Mouse (Mus musculus): ENCODE measurements around the gene Btd. TPM values are rescaled to one million over a fixed set of nuclear protein-coding genes. Genes with fewer than 3 reads are reported as not detected.
A peak's percentile ranks its signal among the peaks of the same experiment; 100 is the strongest.

Btd gene
- polyA plus RNA-seq, 1 experiment: 19.6 TPM

DNA sequence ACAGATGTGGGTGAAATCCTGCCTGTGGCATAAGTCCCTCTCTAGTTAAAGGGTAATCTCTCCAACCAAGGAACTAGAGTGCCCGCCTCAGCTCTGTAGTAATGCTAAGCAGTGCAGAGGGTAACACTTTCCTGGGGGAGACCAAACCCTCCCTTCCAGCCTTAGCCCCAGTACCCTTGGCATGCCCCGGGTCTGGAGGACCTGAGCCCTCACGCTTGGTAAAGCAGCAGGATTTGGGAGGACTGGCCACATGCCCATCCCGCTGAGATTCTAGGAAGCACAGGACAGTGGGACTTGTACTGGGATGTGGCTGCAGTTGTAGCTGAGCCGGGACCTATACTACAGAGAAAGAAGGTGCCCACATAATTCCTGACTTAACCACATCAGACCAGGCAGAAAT lies 14.0 kb downstream of the Btd start:
- TF ChIP-seq POLR2A (IDR thresholded peaks at IDR 0.05; ENCODE audit: extremely low read depth, insufficient read depth, low read length) (no peak), CTCF (IDR thresholded peaks at IDR 0.05; ENCODE audit: extremely low read depth, insufficient read depth, low read length) (no peak)
- Histone ChIP-seq H3K4me1 (ENCODE audit: control insufficient read depth, insufficient read depth, low read length) (peaks cover under 1% of the 10 kb centered on the region), H3K27ac (ENCODE audit: insufficient read depth, low read length) (no peak overlapping the region), H3K4me3 (ENCODE audit: insufficient read depth, low read length) (no peak overlapping the region)

DNA sequence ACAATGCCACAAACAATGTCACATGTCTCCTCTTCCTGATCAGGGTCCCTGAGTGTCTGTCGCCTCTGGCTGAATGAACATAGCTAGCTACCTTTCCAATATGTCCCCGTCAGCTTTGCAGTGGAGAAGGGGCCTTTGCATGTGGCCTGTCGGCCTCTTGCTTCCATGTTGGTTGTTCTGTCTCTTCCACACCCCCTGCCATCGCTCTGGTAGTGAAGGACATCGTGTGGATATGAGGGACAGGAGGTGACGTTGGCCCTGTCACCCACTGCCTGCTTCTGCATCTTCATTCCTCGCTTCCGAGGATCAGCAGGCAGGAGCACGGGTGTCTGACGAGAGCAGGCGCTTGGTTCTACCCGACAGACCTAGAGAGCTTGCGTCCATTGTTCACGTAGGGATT lies 14.6 kb downstream of the Btd start:
- Histone ChIP-seq H3K27ac (ENCODE audit: insufficient read depth, low read length) (no peak overlapping the region), H3K4me3 (ENCODE audit: insufficient read depth, low read length) (no peak overlapping the region), H3K4me1 (ENCODE audit: control insufficient read depth, insufficient read depth, low read length) (peaks cover 3% of the 10 kb centered on the region)
- no peak for TF ChIP-seq CTCF (IDR thresholded peaks at IDR 0.05; ENCODE audit: extremely low read depth, insufficient read depth, low read length)
- TF ChIP-seq POLR2A (IDR thresholded peaks at IDR 0.05; ENCODE audit: extremely low read depth, insufficient read depth, low read length): no peak

DNA sequence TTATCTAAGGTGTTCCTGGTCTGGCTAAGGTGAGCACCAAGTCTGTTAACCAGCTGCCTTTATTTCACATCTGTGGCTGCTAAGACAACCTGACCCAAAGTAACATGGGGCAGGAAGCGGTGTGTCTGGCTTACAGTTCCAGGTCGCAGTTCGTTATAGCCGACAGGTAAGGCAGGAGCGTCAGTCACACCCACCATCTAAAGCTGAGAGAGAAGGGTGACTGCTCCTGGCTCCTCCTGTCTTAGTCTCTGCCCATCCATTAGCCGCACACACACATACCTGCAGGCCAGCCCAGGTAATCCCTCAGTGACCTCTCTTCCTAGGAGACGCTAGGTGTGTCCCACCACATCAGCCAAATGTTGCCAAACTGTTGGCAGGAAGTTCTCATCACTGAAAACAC lies 15.6 kb downstream of the Btd start:
- H3K4me3 ChIP-seq (ENCODE audit: insufficient read depth, low read length): no peak overlapping the region
- no peak overlapping the region for H3K27ac ChIP-seq (ENCODE audit: insufficient read depth, low read length)
- TF ChIP-seq POLR2A (IDR thresholded peaks at IDR 0.05; ENCODE audit: extremely low read depth, insufficient read depth, low read length): no peak
- no peak for TF ChIP-seq CTCF (IDR thresholded peaks at IDR 0.05; ENCODE audit: extremely low read depth, insufficient read depth, low read length)
- peaks cover 3% of the 10 kb centered on the region for H3K4me1 ChIP-seq (ENCODE audit: control insufficient read depth, insufficient read depth, low read length)

DNA sequence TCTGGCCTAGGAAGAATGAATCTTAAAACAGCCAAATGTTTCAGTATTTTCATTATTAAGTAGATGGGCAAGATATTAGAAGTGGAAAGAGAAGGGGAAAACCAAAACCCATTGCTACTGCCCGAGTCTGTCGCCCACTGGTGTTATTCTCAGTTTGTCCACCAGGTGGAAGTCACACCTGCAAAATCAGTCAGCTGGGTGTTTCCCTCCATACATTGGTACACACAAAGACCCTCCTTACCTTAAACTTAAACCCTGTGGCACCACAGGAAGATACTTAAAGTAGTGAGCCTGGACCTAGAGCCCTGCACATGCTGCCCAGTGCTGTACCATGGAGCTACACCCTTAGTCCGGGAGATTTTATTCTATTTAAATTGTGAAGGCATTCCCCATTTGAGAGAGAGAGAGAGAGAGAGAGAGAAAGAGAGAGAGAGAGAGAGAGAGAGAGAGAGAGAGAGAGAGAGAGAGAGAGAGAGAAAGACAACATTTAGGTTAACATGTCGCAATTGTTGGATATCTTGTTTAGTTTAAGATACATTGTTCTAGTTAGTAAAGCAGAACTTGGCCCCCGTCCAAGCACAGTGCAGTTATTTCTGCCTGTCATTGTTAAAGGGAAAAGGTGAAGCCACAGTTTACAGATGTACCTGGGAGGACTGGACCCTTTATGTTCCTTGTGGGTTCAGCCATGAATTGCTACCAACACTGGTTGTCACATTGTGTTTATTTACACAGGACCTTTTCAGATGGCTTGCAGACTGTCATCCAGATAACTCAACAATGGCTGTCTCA lies 16.2 kb downstream of the Btd start:
- no peak overlapping the region for H3K27ac ChIP-seq (ENCODE audit: insufficient read depth, low read length)
- TF ChIP-seq CTCF (IDR thresholded peaks at IDR 0.05; ENCODE audit: extremely low read depth, insufficient read depth, low read length): peak; percentile 91
- TF ChIP-seq POLR2A (IDR thresholded peaks at IDR 0.05; ENCODE audit: extremely low read depth, insufficient read depth, low read length): no peak
- H3K4me1 ChIP-seq (ENCODE audit: control insufficient read depth, insufficient read depth, low read length): peaks cover 3% of the 10 kb centered on the region
- H3K4me3 ChIP-seq (ENCODE audit: insufficient read depth, low read length): no peak overlapping the region

DNA sequence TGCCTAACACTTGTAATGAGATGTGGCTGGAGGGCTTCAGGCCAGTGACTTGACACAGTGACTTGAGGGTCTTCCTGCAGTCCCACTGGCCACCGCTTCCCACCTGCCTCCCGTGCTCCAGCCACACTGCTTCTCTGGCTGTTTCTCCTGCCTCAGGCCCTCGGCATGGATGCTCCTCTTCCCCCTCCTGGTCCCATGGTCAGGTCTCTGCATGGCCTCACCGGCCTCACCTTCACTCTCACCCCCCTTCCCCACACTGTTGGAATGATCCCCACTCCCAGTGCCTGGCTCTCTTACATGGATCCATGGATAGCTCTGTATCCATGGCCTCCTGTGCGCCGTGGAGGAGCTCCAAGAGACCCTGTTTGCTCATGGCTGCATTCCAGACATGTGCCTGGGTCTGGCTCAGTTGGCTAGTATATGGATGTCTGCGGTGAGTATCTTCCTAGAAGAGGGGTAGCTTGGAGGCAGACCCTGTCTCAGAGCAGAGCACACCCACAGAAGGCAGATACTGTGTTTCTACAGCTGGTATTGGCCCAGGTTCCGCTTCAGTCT lies 17.4 kb downstream of the Btd start:
- H3K27ac ChIP-seq (ENCODE audit: insufficient read depth, low read length): no peak overlapping the region
- H3K4me1 ChIP-seq (ENCODE audit: control insufficient read depth, insufficient read depth, low read length): peaks cover 5% of the 10 kb centered on the region
- no peak overlapping the region for H3K4me3 ChIP-seq (ENCODE audit: insufficient read depth, low read length)
- no peak for TF ChIP-seq CTCF (IDR thresholded peaks at IDR 0.05; ENCODE audit: extremely low read depth, insufficient read depth, low read length)
- no peak for TF ChIP-seq POLR2A (IDR thresholded peaks at IDR 0.05; ENCODE audit: extremely low read depth, insufficient read depth, low read length)

DNA sequence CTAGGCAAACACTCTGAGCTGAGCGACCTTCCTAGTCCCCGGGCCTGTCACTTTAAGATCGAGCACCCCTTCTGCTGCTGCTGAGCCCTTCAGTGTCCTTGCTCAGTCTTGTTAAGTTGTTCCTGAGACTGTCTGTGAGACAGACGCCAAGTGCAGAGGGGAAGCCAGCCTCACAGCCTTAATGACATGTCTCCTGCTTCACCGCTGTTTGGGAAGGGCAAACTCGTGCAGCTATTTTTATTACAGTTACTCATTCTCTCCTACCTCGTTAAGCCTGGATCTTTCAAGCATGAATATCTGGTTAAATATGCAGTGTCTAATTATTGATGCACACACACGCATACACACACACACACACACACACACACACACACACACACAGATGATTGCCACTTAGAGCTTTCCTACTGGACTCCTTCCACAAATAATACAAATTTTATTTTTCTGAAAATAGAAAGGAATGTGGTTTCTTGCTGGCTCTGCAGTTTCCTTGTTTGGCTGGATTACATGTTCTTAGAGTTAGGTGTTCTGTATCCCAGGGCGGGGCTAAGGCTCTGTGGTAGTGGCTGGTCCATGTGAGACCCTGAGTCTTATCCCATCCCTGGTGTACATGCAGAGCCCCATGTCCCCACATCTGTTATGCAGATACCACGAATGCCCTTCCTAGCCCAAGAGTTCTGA lies 18.8 kb downstream of the Btd start:
- peaks cover 11% of the 10 kb centered on the region for H3K4me1 ChIP-seq (ENCODE audit: control insufficient read depth, insufficient read depth, low read length)
- TF ChIP-seq POLR2A (IDR thresholded peaks at IDR 0.05; ENCODE audit: extremely low read depth, insufficient read depth, low read length) (no peak), CTCF (IDR thresholded peaks at IDR 0.05; ENCODE audit: extremely low read depth, insufficient read depth, low read length) (no peak)
- H3K4me3 ChIP-seq (ENCODE audit: insufficient read depth, low read length): no peak overlapping the region
- peak overlapping the region; percentile 89 for H3K27ac ChIP-seq (ENCODE audit: insufficient read depth, low read length)

DNA sequence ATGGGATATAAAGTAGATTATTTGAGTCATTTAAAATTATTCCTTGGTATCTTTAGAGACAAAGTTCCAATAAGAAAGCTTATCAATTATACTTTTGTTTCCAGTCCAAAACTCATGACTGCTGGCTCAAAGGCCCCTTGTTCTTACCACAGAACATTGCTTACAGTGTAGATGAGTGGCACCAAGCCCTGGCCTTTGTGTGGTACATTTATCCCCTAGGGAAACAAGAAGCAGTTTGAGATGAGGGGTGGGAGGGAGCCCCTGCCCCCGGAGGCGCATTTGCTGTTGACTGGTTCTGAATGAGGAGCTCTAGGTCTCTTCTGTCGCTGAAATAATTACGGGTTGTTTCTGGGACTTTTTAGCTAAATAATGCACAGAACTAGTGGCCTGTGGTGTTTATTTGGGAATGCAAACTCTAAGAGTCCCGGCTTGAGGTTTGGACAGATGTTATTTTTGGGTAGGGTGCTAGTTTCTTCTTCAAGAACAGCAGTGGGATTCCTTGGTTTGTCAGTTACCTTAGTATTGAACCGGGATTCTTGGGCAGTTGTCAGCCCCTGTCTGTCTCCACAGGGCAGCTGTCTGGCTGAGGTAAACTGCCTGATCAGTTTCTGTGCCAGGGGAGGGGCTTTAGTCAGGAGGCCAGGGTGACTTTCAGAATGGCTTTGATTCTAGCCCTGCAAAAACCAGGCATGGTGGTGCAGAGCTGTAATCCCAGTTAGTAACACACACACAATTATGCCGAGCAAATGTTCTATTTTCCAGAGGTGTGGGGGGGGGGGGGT lies 19.7 kb downstream of the Btd start:
- TF ChIP-seq CTCF (IDR thresholded peaks at IDR 0.05; ENCODE audit: extremely low read depth, insufficient read depth, low read length): no peak
- no peak for TF ChIP-seq POLR2A (IDR thresholded peaks at IDR 0.05; ENCODE audit: extremely low read depth, insufficient read depth, low read length)
- H3K4me1 ChIP-seq (ENCODE audit: control insufficient read depth, insufficient read depth, low read length): peaks cover 11% of the 10 kb centered on the region
- H3K4me3 ChIP-seq (ENCODE audit: insufficient read depth, low read length): no peak overlapping the region
- H3K27ac ChIP-seq (ENCODE audit: insufficient read depth, low read length): peak overlapping the region; percentile 89

DNA sequence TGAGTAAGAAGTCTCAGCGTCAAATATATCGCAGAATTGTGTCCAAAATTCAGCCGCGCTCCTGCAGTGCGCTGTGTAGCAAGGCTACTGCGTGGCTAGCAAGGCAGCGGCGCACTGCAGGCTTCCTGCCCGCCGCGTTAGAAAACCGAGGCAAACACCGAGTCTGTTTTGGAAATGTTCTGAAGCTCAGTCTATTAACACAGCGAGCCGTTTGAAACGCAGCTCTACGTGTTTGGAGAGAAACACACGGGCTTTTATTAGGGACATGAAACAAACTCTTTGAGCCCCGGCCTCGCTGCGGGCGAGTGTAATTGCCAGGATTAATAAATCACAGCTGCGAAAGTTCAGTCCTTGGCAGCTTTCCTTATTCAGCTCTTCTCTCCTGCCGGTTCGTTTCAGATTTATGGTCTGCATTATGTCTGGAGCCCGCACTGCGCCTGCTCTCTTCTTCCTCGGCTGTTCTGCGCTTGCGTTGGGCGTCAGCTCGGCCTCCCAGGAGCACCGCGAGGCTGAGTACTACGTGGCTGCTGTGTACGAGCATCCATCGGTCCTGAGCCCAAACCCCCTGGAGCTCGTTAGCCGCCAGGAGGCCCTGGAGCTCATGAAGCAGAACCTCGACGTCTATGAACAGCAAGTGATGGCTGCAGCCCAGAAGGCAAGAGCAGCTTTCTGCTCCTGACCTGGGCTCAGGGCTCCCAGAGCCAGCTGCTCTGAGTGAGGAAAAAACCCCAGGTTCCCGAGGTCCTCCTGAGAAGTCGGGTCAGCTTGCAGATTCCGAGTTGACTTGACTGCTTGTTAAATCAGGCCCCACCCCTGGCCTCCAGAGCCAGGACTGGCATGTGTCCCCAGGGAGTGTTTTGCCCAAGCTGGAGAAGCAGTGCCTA lies 21.1 kb downstream of the Btd start:
- H3K4me3 ChIP-seq (ENCODE audit: insufficient read depth, low read length): peak overlapping the region; percentile 34
- H3K4me1 ChIP-seq (ENCODE audit: control insufficient read depth, insufficient read depth, low read length): peaks cover 11% of the 10 kb centered on the region
- H3K27ac ChIP-seq (ENCODE audit: insufficient read depth, low read length): peak overlapping the region; percentile 98
- no peak for TF ChIP-seq CTCF (IDR thresholded peaks at IDR 0.05; ENCODE audit: extremely low read depth, insufficient read depth, low read length)
- peak; percentile 95 for TF ChIP-seq POLR2A (IDR thresholded peaks at IDR 0.05; ENCODE audit: extremely low read depth, insufficient read depth, low read length)

All from cortical plate, adult 2 months (tissue).